Mouse (Mus musculus) G1E (cell line): Measurements from ENCODE around the gene Smap2.
A peak's percentile ranks its signal among the peaks of the same experiment; 100 is the strongest.

Experiments
- CTCF ChIP-seq: IDR thresholded peaks from 2 replicates; pipeline ENCODE4 v1.5.1; 2012; ENCODE audit warnings: low read depth, low read length, inconsistent platforms, mixed read lengths
- GATA1 ChIP-seq: IDR thresholded peaks from 2 replicates; pipeline ENCODE4 v1.6.1; 2012; ENCODE audit warnings: borderline replicate concordance, low read length, inconsistent platforms, mixed read lengths
- TAL1 ChIP-seq: conservative IDR thresholded peaks from 2 replicates; pipeline ENCODE4 v1.6.1; 2012; ENCODE audit warnings: low read depth, low read length, inconsistent platforms, mixed read lengths

- TF ChIP-seq CTCF (peak; percentile 40; the same call in 1 of the 2 replicates), TAL1 (no peak), GATA1 (no peak)
These were observed 39.3 kb upstream of the Smap2 start for GRCm38 (mm10) chr4:121056342-121056741.
